Mouse (Mus musculus) heart, postnatal 14 days (tissue): ENCODE measurements around the gene 9530053A07Rik. TPM values are rescaled to one million over a fixed set of nuclear protein-coding genes. Genes with fewer than 3 reads are reported as not detected.
"Not testable (repeated sequence)": the region's sequence is repeated elsewhere in the genome, so short reads cannot be mapped to it uniquely, and the experiment has no call there.

Experiments used
- DNase-seq, 2 experiments: peaks; one replicate each; pipeline ENCODE4 v3.0.0; 2021 to 2022
- intact Hi-C: fragments of 180-260 bp; cut with DNase I; formaldehyde crosslinking; loops from one replicate; pipeline ENCODE4 v1.15.1; 2025
- long read RNA-seq, 2 experiments: library from polyadenylated mRNA; stranded (forward); transcript quantifications; one replicate each; pipeline ENCODE4 v2.0.0; 2021
- total RNA-seq, 2 experiments: library from RNA; stranded (reverse); gene quantifications; 2 replicates each; pipeline ENCODE4 v1.2.3; 2021

Gene 9530053A07Rik
- under 1 TPM in 1 of 2 experiments, not detected in 1; 0.02 TPM for total RNA-seq
- long read RNA-seq, experiment 1, result 0 reads
- long read RNA-seq, experiment 2, result 0 reads

DNA sequence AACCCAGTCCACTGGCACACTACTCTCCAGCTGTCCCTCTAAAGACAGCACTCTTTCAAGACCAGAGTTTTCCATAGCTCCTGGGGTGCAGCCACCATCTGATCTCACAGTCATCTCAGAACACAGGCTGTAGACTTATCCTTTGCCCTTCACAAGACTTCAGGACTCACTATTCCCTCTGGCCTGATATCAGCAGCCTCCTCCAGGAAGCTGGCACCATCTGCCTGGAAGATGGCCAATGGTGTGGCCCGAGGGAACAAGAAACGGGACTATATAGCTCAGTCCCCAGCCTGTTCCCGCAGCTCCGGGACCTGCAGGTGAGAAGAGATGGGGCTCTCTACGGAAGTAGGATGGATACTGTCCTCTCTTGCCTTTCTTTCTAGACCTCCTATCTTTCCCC, at the start of gene 9530053A07Rik:
TSS of gene 9530053A07Rik (plus strand) at position 301 of the 400 bp plus-strand sequence.
- intact Hi-C loops, result no loop called here
- no peak for DNase-seq

DNA sequence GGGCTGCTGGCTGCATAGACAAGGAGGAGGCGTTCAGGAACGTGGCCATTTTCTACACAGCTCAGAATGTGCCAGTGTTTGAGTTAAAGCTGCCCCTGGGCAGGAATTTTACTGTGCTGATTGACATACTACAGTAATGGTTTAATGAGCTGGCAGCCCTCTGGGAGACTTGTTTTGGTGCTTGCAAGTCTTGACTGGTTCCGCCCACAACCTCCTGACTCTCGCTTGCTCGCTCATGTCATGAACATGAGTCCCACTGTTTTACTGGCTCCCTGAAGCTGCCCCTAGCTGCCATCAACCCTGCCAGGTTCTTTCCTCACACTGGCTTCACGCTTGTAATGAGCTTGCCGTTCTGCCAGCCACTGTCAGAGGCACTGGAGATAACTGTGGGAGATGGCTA, 45.1 kb upstream of the 9530053A07Rik start:
- no peak for DNase-seq
- intact Hi-C loops, result no loop called here

DNA sequence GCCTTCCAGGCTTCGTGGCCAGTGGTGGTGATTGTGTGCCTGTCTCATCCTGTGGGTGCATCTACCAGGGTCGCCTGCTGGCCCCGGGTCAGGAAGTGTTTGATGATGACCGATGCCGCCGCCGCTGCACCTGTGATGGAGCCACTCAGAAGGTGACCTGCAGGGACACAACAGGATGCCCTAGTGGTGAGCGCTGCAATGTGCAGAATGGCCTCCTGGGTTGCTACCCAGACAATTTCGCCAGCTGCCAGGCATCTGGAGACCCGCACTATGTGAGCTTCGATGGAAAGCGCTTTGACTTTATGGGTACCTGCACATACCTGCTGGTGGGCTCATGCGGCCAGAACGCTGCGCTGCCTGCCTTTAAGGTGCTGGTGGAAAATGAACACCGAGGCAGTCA, 43.0 kb upstream of the 9530053A07Rik start:
- DNase-seq, result no peak
- intact Hi-C loops, result no loop called here

DNA sequence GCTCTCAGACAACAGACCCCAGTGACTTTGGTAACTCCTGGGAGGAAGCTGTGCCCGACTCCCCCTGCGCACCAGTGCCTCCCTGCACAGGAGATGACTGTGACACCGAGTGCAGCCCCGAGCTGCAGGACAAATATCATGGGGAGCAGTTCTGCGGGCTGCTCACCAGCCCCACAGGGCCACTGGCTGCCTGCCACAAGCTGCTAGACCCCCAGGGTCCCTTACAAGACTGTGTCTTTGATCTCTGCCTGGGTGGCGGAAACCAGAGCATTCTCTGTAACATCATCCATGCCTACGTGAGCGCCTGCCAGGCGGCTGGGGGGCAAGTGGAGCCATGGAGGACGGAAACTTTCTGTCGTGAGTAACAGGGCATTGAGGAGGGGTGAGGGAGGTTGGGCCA, 35.7 kb upstream of the 9530053A07Rik start:
- intact Hi-C loops, result no loop called here
- DNase-seq, result no peak

DNA sequence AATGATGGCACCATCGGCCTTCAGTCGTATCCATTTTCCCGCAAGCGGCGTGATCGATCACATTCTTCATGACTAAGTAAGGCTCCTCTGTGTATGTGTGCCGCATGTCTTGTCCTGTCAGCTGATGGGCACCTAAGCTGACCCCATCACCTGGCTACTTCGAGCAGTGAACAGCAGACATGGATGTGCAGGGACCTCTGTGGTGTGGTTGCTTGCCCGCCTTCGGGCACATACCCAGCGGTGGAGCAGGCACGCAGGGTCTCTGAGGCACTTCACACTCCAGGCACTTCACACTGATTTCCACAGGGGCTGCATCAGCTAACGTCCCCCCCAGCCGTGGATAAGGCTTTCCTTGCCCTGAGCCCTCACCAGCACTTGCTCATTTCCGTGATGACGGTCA, 30.2 kb upstream of the 9530053A07Rik start:
- intact Hi-C loops, result no loop called here
- no peak for DNase-seq

DNA sequence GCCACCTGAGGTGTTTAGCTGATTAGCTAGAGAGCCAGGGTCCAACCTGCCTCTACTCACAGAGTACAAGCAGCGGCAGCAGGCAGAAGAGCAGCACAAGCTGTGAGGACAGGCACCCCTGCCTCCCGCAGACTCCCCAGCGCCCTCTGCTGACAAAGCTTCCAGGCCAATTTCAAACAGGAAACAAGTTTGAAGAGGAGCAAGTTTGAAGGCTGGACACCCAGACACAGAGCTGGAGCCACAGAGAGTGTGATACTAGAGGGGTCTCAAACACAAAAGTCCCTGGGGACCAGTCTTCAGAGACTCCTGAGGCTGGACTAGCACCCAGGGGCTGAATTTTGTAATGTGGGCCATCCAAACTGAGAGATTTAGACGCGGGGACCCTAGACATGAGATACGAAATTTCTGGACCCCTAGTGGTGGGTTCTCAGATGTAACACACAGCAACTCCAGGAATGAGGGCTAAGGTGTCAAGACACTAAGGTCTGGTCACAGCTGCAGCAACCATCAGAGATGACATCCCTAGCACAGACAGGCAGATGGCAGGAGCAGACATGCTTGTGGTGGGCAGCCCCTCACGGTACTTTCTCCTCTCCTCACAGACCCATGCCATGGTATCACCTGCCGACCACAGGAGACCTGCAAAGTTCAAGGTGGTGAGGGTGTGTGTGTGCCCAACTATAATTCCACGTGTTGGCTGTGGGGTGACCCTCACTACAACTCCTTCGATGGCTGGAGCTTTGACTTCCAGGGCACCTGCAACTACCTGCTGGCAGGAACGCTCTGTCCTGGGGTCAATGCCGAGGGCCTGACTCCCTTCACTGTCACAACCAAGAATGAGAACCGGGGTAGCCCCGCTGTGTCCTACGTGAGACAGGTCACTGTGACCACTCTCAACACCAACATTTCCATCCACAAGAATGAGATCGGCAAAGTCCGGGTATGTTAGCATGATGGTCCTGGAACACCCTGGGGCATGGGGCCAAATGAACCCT, 28.4 kb upstream of the 9530053A07Rik start:
- intact Hi-C loops, result loop anchor here (2.0 kb wide), 1 partner anchor 50 kb away; the partner anchor contains the start of gene Psmc4
- peak; percentile 22 to 45 for DNase-seq

DNA sequence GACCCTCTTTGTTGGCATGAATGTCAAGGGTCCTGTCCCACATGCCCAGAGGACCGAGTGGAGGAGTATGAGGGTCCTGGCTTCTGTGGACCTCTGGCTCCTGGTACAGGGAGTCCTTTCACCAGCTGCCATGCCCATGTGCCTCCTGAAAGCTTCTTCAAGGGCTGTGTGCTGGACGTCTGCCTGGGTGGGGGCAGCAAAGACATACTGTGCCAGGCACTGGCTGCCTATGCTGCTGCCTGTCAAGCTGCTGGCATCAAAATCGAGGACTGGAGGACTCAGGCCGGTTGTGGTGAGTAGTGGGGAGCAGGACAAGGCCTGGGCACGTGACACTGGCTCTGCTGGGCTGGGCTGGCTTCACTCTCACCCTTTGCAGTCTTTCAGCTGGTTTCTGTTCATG, 26.3 kb upstream of the 9530053A07Rik start:
- intact Hi-C loops, result not testable (repeated sequence)

DNA sequence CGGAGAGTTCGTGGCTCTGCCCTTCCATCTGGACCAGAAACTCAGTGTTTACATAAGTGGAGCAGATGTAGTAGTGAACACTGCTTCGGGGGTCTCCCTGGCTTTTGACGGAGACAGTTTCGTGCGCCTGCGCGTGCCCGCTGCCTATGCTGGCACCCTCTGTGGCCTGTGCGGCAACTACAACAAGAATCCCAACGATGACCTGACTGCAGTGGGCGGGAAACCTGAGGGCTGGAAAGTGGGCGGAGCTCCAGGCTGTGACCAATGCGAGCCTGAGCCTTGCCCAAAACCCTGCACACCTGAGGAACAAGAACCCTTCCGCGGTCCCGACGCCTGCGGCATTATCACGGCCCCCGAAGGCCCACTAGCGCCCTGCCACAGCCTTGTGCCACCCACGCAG, 24.6 kb upstream of the 9530053A07Rik start:
- intact Hi-C loops, result no loop called here
- DNase-seq, result peak in 1 of 2 experiments; percentile 8

More for the DNA sequence above, 26.3 kb upstream of the 9530053A07Rik start:
- DNase-seq, result not testable (repeated sequence)

DNA sequence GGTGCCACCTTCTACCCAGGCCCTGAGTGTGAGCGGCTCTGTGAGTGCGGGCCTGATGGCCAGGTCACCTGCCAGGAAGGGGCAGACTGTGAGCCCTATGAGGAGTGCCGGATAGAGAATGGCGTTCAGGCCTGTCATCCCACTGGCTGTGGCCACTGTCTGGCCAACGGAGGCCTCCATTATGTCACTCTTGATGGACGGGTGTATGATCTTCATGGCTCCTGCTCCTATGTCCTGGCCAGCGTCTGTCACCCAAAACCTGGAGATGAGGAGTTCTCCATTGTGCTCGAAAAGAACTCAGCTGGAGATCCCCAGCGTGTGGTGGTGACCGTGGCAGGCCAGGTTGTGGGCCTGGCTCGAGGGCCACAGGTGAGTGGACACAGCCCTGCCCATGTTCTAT, 23.0 kb upstream of the 9530053A07Rik start:
- intact Hi-C loops, result no loop called here

DNA sequence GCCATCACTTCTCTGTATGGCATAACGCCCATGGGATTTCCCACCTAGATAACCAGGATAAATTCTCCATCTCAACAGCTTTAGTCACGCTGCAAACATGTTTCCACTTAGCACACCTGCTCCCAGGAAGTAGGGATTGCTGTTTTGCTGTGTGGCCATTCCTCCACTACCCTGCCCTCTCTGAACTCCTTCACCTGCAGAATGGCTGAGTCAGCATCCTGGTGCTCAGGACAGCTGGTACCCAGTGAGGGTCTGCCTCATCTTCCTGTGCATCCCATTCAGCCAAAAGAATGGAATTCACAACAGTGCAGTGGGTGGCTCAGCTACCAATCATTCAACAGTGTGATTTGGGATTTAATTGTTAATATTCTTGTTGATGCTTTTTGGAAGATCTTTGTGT, 14.6 kb upstream of the 9530053A07Rik start:
- intact Hi-C loops, result no loop called here
- no peak for DNase-seq

More for the DNA sequence above, 23.0 kb upstream of the 9530053A07Rik start:
- no peak for DNase-seq

DNA sequence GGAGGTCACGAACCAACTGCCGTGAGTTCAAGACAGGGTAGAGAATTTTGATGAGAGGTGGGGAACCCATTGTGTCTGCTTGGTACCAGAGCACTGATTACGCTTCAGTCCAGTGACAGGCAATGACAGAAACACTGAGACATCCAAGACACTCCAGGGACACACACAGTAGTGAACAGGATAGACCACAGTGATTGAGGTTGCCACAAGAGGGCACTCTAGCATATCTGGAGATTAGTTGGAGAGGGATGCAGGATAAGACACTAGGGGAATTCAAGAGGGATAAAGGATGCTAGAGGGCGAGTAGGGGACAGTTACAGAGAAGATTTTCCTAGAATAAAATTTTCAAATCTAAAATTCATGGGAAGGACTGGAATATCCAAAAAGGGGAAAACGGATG, 8.3 kb downstream of the 9530053A07Rik start:
- intact Hi-C loops, result no loop called here
- DNase-seq, result peak in 1 of 2 experiments; percentile 49

DNA sequence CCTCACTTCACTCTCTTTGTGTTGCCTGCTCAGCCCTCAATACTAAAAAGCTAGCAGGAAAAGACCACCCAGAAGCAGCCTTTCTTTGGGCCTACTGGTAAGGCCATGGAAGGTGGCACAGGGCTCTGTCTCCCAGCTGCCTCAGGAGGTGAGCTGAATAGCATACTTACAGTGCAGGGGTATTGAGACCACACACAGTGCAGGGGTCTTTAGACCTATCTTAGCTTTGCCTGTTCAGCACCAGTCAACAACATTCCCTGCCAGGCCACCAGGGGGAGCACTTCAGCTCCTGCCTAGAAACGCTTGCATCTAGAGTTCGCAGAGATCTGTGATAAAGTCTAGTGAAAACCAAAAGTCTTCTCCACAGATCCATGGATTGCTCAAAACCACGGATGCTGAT, 19.0 kb downstream of the 9530053A07Rik start:
- DNase-seq, result peak; percentile 74 to 83
- intact Hi-C loops, result loop anchor here (1.0 to 2.0 kb wide), 2 partner anchors 66 to 151 kb away; no protein-coding TSS in a partner anchor

DNA sequence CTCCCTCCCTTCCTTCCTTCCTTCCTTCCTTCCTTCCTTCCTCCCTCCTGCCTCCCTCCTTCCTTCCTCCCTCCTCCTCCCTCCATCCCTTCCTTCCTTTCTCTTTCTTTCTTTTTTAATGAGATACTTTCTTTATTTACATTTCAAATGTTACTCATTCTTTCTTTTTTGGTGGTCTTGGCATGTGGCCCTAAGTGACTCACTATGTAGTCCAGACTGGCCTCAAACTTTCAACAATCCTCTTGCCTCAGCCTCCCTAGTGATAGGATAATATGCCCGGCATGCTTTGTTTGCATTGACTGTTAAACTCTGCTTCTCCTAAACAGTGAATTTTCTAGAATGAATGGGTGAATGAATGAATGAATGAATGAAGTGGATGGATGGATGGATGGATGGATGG, 20.6 kb downstream of the 9530053A07Rik start:
- intact Hi-C loops, result loop anchor here (2.0 to 5.0 kb wide), 2 partner anchors 98 to 149 kb away; partner anchors contain the start of gene Psmc4
- no peak for DNase-seq

DNA sequence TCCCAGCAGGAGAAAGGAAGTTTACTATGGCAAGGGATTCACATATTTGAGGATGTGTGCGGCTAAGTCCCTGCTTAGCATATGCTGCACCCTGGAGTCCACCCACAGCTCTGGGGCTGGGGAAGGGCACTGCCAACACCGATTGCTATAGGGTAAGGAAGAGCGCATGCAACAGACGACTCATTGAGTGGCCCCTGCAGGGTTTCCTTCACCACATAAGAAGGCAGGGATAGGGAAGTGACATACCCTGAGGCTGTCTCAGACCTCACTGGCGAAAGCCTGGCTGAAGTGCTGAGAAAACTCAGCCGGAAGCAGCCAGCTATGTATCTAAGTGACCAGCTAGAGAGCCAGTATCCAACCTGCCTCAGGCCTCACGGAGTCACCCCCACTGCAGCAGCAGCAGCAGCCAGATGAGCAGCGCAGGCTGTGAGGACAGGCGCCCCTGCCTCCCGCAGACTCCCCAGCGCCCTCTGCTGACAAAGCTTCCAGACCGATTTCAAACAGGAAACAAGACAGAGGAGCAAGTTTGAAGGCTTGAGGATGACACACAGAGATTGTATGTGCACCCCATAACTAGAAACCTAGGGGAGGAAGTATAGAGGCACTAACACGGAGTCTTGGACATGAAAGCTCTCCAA, 22.4 kb downstream of the 9530053A07Rik start:
- DNase-seq, result peak; percentile 35 to 61

DNA sequence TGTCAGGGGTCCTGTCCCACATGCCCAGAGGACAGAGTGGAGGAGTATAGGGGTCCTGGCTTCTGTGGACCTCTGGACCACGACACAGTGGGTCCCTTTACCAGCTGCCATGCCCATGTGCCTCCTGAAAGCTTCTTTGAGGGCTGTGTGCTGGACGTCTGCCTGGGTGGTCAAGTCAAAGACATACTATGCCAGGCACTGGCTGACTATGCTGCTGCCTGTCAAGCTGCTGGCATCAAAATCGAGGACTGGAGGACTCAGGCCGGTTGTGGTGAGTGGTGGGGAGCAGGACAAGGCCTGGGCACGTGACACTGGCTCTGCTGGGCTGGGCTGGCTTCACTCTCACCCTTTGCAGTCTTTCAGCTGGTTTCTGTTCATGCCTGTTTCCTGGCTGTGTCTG, 24.3 kb downstream of the 9530053A07Rik start:
- not testable (repeated sequence) for DNase-seq
- intact Hi-C loops, result loop anchor here (5.0 kb wide), 1 partner anchor 101 kb away; the partner anchor contains the start of gene Psmc4

More for the DNA sequence above, 22.4 kb downstream of the 9530053A07Rik start:
- intact Hi-C loops, result loop anchor here (5.0 kb wide), 1 partner anchor 99 kb away; the partner anchor contains the start of gene Psmc4

DNA sequence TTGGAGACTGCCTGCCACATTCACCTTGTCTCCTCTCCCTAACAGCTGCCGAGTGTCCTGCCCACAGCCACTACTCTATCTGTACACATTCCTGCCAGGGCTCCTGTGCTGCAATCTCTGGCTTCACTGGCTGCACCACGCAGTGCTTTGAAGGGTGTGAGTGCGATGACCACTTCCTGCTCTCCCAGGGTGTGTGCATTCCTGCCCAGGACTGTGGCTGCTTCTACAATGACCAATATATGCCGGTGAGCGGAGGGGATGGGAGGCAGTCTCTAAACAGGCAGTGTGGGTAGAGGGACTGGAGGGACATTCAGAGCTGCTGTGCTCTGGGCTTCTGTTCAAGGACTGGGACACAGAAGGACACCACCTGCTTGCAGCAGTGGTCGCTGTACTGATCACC, 30.0 kb downstream of the 9530053A07Rik start:
- no peak for DNase-seq
- intact Hi-C loops, result no loop called here

DNA sequence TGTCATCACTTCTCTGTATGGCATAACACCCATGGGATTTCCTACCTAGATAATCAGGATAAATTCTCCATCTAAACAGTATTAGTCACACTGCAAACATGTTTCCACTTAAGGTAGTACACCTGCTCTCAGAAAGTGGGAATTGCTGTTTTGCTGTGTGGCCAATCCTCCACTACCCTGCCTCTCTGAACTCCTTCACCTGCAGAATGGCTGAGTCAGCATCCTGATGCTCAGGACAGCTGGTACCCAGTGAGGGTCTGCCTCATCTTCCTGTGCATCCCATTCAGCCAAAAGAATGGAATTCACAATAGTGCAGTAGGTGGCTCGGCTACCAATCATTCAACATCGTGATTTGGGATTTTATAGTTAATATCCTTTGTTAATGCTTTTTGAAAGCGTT, 30.6 kb downstream of the 9530053A07Rik start:
- intact Hi-C loops, result no loop called here
- no peak for DNase-seq

DNA sequence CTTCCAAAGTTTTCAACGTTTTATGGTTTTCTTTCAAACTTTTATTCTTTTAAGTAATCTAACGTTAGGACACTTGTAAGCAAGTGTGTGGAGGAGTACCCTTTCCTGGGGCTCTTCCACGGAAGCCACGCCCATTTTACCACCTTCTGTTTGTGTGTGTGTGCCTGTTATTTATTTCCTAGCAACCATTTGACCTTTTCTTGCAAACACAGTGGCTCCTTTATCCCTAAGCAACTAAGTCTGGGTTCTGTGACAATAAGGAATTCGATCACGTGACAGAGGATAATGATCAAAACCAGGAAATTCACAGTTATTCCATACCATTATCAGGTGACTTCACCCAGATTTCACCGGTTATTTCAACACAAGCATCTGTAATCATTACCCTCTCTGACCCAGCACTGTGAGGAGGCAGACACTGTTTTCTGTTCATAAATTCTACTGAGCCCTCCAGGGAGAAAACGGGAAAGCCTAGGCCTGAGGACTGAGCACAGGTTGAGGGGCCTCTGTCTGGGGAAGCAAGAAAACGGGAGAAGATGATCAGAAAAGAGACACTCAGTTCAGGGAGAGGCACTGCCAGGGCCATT, 32.0 kb downstream of the 9530053A07Rik start:
- intact Hi-C loops, result no loop called here

DNA sequence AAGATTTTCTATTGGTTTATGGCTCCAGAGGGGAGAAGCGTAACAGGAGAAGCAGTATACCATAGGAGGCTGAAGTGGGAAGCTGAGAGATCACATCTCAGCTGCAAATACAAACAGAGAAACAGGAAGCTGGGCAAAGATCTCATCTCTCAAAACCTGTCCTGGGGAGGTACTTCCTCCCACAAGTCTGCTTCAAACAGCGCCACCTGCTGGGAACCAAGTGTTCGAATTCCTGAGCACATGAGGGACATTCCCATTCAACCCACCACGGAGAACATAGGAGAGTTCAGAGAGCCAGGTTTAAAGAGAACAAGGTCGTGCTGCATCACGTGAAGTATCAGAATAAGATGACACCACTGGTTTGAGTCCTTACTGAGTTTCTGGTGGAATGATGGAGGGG, 36.1 kb downstream of the 9530053A07Rik start:
- intact Hi-C loops, result loop anchor here (5.0 kb wide), 1 partner anchor 113 kb away; the partner anchor contains the start of gene Psmc4
- no peak for DNase-seq

More for the DNA sequence above, 32.0 kb downstream of the 9530053A07Rik start:
- DNase-seq, result no peak
